Mouse (Mus musculus) kidney, adult 9 months (tissue): ENCODE results near the gene Usp18.

Experiments used
- DNase-seq: peaks from one replicate; pipeline ENCODE4 v3.0.0; 2022

Usp18 gene

GRCm38 (mm10) chr6:121245127-121246036, at the start of gene Usp18:
TSS of gene Usp18 (plus strand) at chr6:121245906.
- DNase-seq: peak; percentile 93

GRCm38 (mm10) chr6:121197807-121198365, 47.8 kb upstream of the Usp18 start:
- DNase-seq: peak; percentile 47

DNA sequence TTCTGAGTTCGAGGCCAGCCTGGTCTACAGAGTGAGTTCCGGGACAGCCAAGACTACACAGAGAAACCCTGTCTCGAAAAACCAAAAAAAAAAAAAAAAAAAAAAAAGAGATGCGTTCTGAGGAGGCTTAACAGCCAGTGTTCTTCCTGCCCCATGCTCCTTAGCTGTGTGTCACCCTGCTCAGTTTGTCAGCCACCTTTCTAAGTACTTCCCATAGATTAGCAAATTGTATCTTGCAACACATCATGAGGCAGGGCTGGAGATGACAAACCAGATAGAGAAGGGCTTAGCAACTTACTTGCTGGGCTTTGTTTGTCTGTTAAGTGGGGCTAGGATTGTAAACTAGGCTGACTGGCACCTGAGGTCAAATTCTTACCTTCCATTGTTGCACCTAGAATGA, 45.2 kb upstream of the Usp18 start:
- DNase-seq: no peak

DNA sequence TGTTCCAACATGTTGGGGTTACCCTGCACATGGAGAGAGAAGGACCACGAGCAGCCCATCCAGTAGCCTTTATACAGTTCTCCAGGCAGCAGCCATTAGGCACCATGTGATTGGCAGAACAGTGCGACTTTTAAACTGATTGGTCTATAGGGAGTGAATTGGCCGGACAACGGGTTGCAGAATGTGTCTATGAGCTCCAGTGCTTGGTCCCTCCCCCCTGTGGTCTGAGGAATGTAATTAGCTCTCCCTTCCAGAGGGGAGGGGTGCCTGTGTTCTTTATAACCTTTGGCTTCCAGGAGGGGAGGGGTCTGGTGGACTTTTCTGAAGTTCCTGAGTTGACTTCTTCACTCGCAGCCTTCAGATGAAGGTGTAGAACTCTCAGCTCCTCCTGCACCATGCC, 43.7 kb upstream of the Usp18 start:
- DNase-seq: no peak

GRCm38 (mm10) chr6:121206481-121206880, 39.2 kb upstream of the Usp18 start:
- no peak for DNase-seq

DNA sequence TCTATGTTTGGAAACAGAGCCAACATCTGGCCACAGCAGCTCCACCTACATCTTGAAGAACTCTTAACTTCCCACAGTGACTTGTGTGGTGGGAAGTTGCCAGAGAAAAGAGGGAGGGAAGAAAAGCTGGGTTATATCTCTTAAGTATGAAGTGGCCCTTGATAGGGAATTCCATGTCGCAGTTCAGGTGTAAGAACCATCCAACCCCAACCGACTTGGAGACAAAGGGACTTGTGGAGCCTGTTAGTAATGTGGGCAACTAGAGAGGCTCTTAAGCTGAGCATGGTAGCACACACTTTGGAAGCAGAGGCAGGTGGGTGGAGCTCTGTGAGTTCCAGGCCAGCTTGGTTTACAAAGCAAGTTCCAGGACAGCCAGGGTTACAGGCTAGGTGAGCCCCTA, 36.1 kb upstream of the Usp18 start:
- no peak for DNase-seq

- DNase-seq: peak; percentile 29
Measured at GRCm38 (mm10) chr6:121210149-121210925, 35.4 kb upstream of the Usp18 start, which contains the start of gene Tuba8. TSS of gene Tuba8 (plus strand) at chr6:121210696.

GRCm38 (mm10) chr6:121210926-121211289, 34.8 kb upstream of the Usp18 start:
- no peak for DNase-seq

DNA sequence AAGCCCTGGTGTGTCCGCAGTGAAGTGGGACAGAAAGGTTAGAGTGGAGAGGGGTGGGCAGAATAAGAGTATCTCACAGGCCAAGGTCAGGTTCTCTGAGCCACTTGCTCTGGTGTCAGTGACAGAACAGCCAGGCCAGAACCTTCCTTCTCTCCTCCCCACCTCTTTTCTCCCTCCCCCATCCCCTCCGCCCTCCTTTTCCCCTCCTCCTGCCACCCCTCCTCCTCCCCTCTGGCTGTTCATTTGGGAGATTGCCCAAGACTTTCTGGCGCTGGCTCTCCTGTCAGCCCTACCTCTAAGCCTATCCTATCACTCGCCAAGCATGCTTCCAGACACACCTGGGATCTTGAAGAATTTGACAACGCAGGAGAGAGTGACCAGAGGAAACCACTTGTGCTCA, 34.0 kb upstream of the Usp18 start:
- no peak for DNase-seq

DNA sequence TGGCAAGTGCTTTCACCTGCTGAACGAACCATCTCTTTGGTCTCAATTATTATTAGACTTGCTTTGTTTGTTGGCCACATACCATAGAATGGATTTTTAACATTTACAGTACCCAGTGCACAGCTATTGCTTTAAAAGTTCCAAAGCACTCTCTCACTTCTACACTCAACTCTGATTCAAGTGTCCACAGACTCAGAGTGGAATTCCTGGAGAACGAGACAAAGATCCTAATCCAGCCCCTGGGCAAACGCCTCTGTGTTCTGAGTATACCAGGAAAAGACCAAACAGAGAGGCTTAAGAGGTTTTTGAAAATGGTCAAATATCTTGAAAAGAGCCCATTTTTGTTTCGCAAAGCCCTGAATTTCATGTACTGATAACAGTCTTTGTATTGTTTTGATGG, 32.7 kb upstream of the Usp18 start:
- no peak for DNase-seq

GRCm38 (mm10) chr6:121214221-121214620, 31.5 kb upstream of the Usp18 start:
- no peak for DNase-seq

DNA sequence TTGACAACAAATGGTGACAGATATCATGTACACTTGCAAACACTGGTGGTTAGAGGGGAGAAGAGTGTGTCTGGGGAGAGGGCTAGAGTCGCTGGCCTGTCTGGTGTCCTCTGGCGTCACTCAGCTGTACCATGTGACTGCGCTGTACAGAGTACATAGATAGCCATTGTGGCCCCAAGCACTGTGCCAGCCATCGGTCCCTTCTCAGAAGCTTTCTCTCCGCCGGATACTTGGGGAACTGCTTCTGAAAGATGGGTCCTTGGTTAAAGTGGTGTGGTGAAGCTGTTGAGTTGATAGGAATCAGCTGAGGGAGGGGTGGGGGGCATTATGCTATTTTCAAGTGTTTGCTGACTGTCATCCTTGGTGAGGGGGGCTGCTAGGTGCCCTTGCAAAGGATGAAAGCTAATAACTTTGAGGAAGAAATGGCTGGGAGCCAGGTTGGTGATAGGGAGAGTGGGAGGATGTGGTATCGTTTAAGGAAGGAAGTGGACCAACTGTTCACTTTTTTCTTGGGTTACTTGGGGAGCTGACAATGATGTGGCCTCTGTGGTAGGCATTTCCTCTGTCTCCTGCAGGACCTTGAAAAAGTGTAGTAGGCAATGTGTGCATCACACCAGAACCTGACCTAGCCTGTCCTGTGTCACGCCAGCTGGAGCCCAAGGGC, 30.9 kb upstream of the Usp18 start:
- no peak for DNase-seq

DNA sequence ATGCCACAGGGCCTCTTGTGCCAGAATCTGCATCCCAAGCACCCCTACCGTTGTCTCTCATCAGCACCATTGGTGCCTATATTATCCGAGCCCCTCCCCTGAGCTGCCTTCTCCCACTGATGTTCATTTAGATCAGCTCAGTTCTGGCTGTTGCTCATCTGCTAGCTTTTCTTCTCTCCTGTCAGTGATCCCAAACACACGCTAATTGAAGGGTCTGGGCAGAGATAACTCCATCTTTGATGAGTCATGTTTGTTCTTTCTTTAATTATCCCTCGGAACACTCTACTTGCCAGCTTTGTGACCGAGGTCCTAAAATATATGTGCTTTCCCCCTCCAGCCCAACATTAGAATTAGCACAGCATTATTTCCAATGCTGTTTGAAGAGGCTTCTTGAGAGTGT, 30.4 kb upstream of the Usp18 start:
- no peak for DNase-seq

GRCm38 (mm10) chr6:121215896-121216295, 29.8 kb upstream of the Usp18 start:
- DNase-seq: no peak

- DNase-seq: no peak
Measured at GRCm38 (mm10) chr6:121216589-121217255, 29.0 kb upstream of the Usp18 start.

DNA sequence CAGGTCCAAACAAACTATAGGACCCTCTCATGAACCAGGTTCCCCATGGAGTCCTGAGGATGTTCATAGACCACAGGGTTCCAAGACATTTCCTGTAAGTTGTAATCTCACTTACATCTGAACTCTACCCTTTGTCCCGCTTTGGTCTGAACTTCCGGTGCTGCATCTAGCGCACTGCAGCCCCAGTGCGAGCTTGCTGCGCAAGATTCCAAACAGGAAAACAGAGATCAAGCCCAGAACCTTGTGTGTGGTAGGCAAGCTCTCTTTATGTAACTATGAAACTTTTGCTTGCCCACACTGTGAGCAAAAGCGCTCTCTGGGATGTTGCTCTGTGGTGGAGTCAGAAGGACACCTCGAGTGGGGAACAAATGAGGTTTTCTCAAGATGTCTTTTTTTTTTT, 27.7 kb upstream of the Usp18 start:
- DNase-seq: no peak

GRCm38 (mm10) chr6:121219406-121219805, 26.3 kb upstream of the Usp18 start:
- DNase-seq: no peak

- DNase-seq: no peak
Measured at GRCm38 (mm10) chr6:121220181-121220580, 25.5 kb upstream of the Usp18 start.

GRCm38 (mm10) chr6:121221876-121222597, 23.7 kb upstream of the Usp18 start:
- no peak for DNase-seq

- DNase-seq: no peak
Measured at GRCm38 (mm10) chr6:121223001-121223400, 22.7 kb upstream of the Usp18 start.

GRCm38 (mm10) chr6:121224067-121224466, 21.6 kb upstream of the Usp18 start:
- no peak for DNase-seq

DNA sequence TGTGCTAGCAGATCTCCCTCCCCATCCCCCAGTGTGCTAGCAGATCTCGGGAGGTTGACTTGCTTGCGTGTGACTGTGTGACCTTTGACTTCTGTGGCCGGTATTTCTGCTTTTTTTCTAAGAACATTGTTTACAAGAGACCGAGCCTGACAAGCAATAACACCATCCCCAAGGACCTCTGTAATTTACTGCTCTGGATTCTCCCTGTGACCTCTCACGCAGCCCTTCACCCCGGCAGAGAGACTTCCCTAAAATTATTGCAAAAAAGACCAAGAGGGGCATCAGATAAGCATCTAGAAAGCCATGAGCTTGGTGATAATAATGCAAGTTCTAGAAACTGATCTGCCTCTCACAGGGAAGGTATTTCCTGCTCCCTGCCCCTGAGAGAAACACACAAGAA, 20.7 kb upstream of the Usp18 start:
- peak; percentile 59 for DNase-seq
